Comparison of ENCODE assay signal across 34 mouse cellular contexts in the genomic region with DNA sequence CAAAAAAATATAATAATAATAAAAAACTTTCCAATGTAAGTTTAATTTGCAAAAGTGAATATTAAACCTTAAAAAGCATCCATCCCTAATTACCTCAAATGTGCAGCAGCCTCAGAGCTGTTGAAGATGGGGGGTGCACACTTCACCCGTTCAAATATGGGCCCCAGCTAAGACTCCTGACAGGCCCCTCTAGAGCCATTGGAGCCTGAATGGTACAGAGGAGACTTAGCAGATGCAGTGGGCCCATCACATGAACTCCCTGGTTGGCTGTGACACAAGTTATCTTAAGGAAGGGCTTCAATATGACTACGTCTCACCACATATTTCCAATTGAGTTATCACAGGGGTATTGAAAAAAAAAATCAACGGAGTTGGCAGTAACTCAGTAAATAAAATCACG.
"Had no signal": no experiment of that assay in that cellular context is flagged by ENCODE, and none has a peak within 500 bp of the region (broad histone marks: within the 10 kb centered on the region; RNA-seq: fewer than 3 reads in every experiment).

No protein-coding gene starts in this region.

- H3K9me3 ChIP-seq: heart, embryonic 10.5 days; heart, embryonic 12.5 days; heart, embryonic 13.5 days; heart, embryonic 15.5 days; hindbrain, embryonic 10.5 days; hindbrain, embryonic 12.5 days; hindbrain, embryonic 15.5 days; intestine, embryonic 15.5 days; kidney, embryonic 15.5 days had no signal

- DNase-seq: heart, adult 2 months; heart, postnatal 10 days; heart, postnatal 14 days; heart, postnatal 36 days; heart, postnatal 4 days; kidney, adult 11 months; kidney, adult 18-20 months; kidney, adult 2 months; kidney, adult 8-10 months; kidney, adult 9 months; kidney, postnatal 10 days; kidney, postnatal 14 days; kidney, postnatal 25 days; kidney, postnatal 36 days; kidney, postnatal 4 days; layer of hippocampus, adult 9-11 months; layer of hippocampus, postnatal 36 days had no signal

- H3K4me2 ChIP-seq: heart, embryonic 11.5 days; heart, embryonic 12.5 days; heart, embryonic 13.5 days; heart, embryonic 15.5 days; hindbrain, embryonic 12.5 days; hindbrain, embryonic 14.5 days; hindbrain, embryonic 15.5 days; intestine, embryonic 15.5 days; kidney, embryonic 15.5 days had no signal

- H3K9ac ChIP-seq: heart, embryonic 12.5 days; heart, embryonic 13.5 days; heart, embryonic 15.5 days; hindbrain, embryonic 12.5 days; hindbrain, embryonic 14.5 days; hindbrain, embryonic 15.5 days; intestine, embryonic 15.5 days; kidney, embryonic 15.5 days had no signal

- H3K27me3 ChIP-seq: heart, embryonic 12.5 days; heart, embryonic 13.5 days; heart, embryonic 15.5 days; hindbrain, embryonic 12.5 days; hindbrain, embryonic 15.5 days; intestine, embryonic 15.5 days; kidney, embryonic 15.5 days had no signal

- H3K27ac ChIP-seq: heart, adult 2 months; heart, embryonic 10.5 days; heart, embryonic 13.5 days; heart, embryonic 15.5 days; hindbrain, embryonic 10.5 days; hindbrain, embryonic 12.5 days; hindbrain, embryonic 14.5 days; hindbrain, embryonic 15.5 days; hindbrain, postnatal 0 days; intestine, embryonic 15.5 days; kidney, embryonic 15.5 days; kidney, postnatal 0 days; layer of hippocampus, adult 2 months had no signal

- H3K4me3 ChIP-seq: heart, adult 2 months; heart, embryonic 10.5 days; heart, embryonic 12.5 days; heart, embryonic 13.5 days; heart, embryonic 15.5 days; hindbrain, embryonic 10.5 days; hindbrain, embryonic 12.5 days; hindbrain, embryonic 15.5 days; intestine, embryonic 15.5 days; kidney, embryonic 15.5 days; layer of hippocampus, adult 2 months had no signal

- H3K4me1 ChIP-seq: heart, embryonic 10.5 days; heart, embryonic 12.5 days; heart, embryonic 13.5 days; heart, embryonic 15.5 days; hindbrain, embryonic 10.5 days; hindbrain, embryonic 12.5 days; hindbrain, embryonic 15.5 days; intestine, embryonic 15.5 days; kidney, embryonic 15.5 days had no signal

- H3K36me3 ChIP-seq: heart, embryonic 10.5 days; heart, embryonic 12.5 days; heart, embryonic 13.5 days; heart, embryonic 15.5 days; hindbrain, embryonic 10.5 days; hindbrain, embryonic 12.5 days; hindbrain, embryonic 15.5 days; intestine, embryonic 15.5 days; kidney, embryonic 15.5 days had no signal

- ATAC-seq: hindbrain, postnatal 0 days; inflammation-experienced regulatory T-cells, adult 6 months; intestine, embryonic 15.5 days; intestine, embryonic 16.5 days; intestine, postnatal 0 days had no signal
